Mouse (Mus musculus): ENCODE measurements around the gene Laptm5.

GRCm38 (mm10) chr4:130958812-130959211 lies 45.9 kb downstream of the Laptm5 start:
- TF ChIP-seq CTCF (conservative IDR thresholded peaks at IDR 0.05; ENCODE audit: low read length) (no peak), POU5F1 (IDR thresholded peaks at IDR 0.05; ENCODE audit: borderline replicate concordance, low read length) (no peak)
